Mouse (Mus musculus): ENCODE data around the gene Ptpru.

- TF ChIP-seq EP300 (optimal IDR thresholded peaks at IDR 0.05) (no peak), CTCF (IDR thresholded peaks at IDR 0.05; ENCODE audit: low read depth) (no peak)
Observed at GRCm38 (mm10) chr4:131836351-131836881, 1.7 kb downstream of the Ptpru start.

Measured in stomach, postnatal 0 days (tissue).